Mouse (Mus musculus): Measurements from ENCODE around the gene Tubgcp2.

GRCm38 (mm10) chr7:140060936-140061831 lies 24.7 kb upstream of the Tubgcp2 start:
- TF ChIP-seq USF2 (IDR thresholded peaks at IDR 0.05; ENCODE audit: borderline replicate concordance in 1 of 2, insufficient read depth in 1 of 2, low read depth in 1 of 2, low read length in 2 of 2) (no peak), MEF2A (IDR thresholded peaks at IDR 0.05; ENCODE audit: extremely low read depth, insufficient replicate concordance, low read depth, low read length, poor library complexity, severe bottlenecking) (no peak), ZKSCAN1 (IDR thresholded peaks at IDR 0.05; ENCODE audit: low read depth, low read length) (no peak), CTCF (IDR thresholded peaks at IDR 0.05 in 2 of 3, conservative IDR thresholded peaks at IDR 0.05 in 1 of 3; ENCODE audit: control insufficient read depth in 1 of 3, insufficient read depth in 1 of 3, low read depth in 2 of 3, low read length in 3 of 3, poor library complexity in 1 of 3, severe bottlenecking in 1 of 3) (no peak), MAFK (IDR thresholded peaks at IDR 0.05; ENCODE audit: borderline replicate concordance, low read depth, low read length) (no peak), TCF12 (IDR thresholded peaks at IDR 0.05; ENCODE audit: low read depth, low read length) (no peak), NELFE (IDR thresholded peaks at IDR 0.05; ENCODE audit: low read depth, low read length) (no peak), E2F4 (IDR thresholded peaks at IDR 0.05; ENCODE audit: borderline replicate concordance, low read depth, low read length) (no peak), POLR2A (IDR thresholded peaks at IDR 0.05; ENCODE audit: control insufficient read depth in 1 of 2, insufficient read depth in 1 of 2, low read depth in 1 of 2, low read length in 2 of 2, poor library complexity in 1 of 2) (no peak), GATA1 (IDR thresholded peaks at IDR 0.05; ENCODE audit: low read depth, low read length) (no peak)
